Mouse (Mus musculus): Measurements from ENCODE around the gene Birc5.
"Not testable (repeated sequence)": the region's sequence is repeated elsewhere in the genome, so short reads cannot be mapped to it uniquely, and the experiment has no call there.

The Birc5 gene

GRCm38 (mm10) chr11:117848985-117849671 lies at the start of gene Birc5:
Gene Birc5 (plus strand): TSS chr11:117849251.
- CTCF ChIA-PET, result interaction anchor here (0.6 to 1.4 kb wide), 2 partner anchors 17 to 105 kb away, joined by 4 read pairs; no protein-coding TSS in a partner anchor

DNA sequence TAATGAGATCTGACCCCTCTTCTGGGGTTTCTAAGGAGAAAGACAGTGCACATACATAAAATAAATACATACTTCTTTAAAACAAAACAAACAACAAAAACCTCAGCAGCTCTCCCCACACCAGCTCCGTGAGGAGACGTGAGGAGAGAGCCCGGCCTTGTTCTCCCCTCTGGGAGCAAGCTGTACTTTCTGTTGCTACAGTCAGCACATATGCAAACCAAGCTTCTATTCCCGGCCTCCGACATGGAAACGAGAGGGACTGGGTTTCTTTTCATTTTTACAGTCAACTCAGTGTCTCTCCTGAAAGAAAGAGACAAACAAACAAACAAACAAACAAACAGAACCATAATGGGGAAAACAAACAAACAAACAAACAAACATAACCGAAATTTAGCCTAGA lies 49.0 kb upstream of the Birc5 start:
- CTCF ChIA-PET, result no interaction called here

DNA sequence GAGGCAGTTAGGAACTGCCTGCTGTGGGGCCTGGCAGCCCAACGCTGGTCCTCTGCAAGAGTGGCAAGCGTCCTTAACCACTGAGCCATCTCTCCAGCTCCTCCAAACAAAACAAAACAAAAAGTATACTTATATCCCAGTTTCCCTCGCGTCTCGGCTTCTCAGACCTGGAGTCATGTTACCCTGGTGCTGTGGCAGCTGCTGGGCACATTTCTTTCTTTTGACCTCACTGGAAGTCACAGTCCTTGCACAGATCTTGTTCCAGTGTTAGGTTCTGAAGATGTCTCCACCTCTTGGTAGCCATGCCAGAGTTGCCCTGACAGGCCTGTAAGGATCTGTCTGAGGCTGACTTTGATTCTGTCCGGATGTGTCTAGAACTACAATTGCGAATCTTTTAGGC lies 47.4 kb upstream of the Birc5 start:
- CTCF ChIA-PET, result interaction anchor here (1.0 to 1.4 kb wide), 2 partner anchors 9 to 25 kb away, joined by 4 to 17 read pairs; no protein-coding TSS in a partner anchor

DNA sequence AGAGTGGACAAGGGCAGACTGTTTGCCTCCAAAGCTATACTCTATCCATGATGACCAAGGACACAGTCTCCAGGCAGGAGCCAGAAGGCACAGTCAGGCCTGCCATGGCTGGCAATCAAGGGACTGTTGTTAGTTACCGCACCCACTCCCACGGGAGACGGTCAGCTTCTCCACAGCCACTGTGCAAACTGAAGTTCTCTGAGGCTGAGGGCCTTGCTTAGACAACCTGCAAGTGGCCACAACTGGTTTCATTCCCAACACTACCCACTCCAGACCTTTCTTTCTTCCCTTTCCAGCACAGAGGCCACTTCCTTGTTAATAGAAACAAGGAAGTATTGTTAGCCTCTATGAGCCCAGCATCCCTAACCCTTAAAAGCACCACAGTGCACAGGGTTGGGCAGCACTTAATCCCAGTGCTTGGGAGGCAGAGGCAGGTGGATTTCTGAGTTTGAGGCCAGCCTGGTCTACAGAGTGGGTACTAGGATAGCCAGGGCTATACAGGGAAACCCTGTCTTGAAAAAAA lies 45.8 kb upstream of the Birc5 start:
- CTCF ChIA-PET, result interaction anchor here (1.1 kb wide), 1 partner anchor 29 kb away, joined by 3 read pairs; no protein-coding TSS in a partner anchor

- CTCF ChIA-PET, result no interaction called here
Measured at GRCm38 (mm10) chr11:117806781-117807180, 42.3 kb upstream of the Birc5 start.

- CTCF ChIA-PET, result interaction anchor here (1.1 to 1.6 kb wide), 3 partner anchors 8 to 38 kb away, joined by 3 to 5 read pairs (median 4); no protein-coding TSS in a partner anchor
Measured at GRCm38 (mm10) chr11:117809407-117810311, 39.4 kb upstream of the Birc5 start, which contains the start of the genes Gm20708 and Syngr2. Gene Gm20708 (plus strand): TSS chr11:117809668. Gene Syngr2 (plus strand): TSS chr11:117809668.

GRCm38 (mm10) chr11:117810401-117811046 lies 38.5 kb upstream of the Birc5 start:
- CTCF ChIA-PET, result interaction anchor here (0.6 to 1.6 kb wide), 3 partner anchors 9 to 18 kb away, joined by 3 to 4 read pairs (median 3); no protein-coding TSS in a partner anchor

DNA sequence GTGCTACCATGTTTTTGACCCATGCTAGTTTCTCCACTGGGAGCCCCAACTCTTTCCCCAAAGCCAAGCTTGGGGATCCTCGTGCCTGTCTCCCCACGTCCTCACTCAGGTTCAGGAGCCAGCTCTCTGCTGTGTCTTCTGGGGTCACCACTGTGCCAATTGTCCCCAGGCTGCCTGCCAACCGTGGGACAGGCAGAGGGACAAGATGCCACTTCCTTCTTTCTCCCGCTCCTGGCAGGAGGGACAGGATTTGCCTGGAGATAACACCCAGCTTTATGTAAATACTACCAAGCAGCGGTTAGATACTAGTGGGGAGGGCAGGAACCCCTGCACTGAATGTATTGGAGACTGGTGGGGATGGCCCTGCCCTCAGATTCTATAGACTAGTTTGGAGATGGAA lies 35.2 kb upstream of the Birc5 start:
- CTCF ChIA-PET, result no interaction called here

DNA sequence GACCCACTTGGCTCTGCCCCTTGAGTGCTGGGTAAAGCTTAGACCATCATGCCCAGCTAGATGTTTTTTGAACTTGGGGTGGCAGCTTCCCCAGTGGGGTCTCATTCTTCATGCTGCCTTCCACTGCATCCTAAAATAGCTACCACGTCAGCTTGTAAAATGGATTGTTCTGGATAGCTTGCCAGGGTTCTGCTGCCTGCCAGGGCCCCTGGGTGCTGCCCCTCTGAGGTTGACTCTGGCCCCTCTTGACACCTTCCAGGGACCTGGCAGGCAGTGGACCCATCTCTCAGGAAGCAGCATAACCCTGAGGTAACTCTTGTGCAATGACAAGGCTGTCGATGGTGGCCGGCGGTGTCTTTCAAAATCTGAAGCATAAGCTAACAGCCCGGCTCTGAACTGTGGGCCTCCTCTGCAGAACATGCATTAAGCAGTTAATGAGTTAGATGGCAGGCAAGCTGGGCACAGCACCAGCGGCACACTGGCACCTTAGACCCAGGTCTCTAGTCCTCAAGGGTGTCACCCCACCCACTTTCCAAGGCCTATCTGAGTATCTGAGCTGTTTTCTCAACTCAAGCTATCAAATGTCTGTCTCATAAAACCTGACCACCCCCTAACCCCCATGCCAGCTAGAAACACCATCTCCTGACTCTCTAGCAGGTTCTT lies 34.2 kb upstream of the Birc5 start:
- CTCF ChIA-PET, result interaction anchor here (0.5 to 1.2 kb wide), 2 partner anchors 26 to 401 kb away, joined by 4 to 6 read pairs; no protein-coding TSS in a partner anchor

DNA sequence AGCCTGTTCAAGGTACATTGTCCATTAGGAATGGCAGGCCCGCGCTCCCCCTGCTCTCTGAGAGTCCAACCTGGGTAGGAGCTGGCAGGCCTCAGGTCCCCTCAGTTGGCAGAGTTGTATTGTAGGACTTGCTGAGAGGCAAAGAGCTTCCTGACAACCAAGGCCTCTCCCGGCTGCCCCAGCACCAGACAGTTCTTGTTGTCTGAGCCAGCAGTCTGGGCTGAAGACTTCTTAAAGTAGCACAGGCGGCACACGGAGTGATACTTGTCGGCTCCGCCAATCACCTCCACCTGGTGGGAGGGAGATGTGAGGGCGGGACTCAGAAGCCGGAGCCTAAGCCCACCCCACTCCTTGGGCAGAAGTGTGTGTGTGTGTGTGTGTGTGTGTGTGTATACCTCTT lies 33.2 kb upstream of the Birc5 start:
- CTCF ChIA-PET, result not testable (repeated sequence)

- CTCF ChIA-PET, result interaction anchor here (0.6 kb wide), 1 partner anchor 533 kb away, joined by 3 read pairs; no protein-coding TSS in a partner anchor
Measured at GRCm38 (mm10) chr11:117816389-117816996, 32.6 kb upstream of the Birc5 start.

GRCm38 (mm10) chr11:117819095-117819494 lies 30.0 kb upstream of the Birc5 start:
- CTCF ChIA-PET, result interaction anchor here (0.9 kb wide), 1 partner anchor 117 kb away, joined by 10 read pairs; no protein-coding TSS in a partner anchor

GRCm38 (mm10) chr11:117820173-117820572 lies 28.9 kb upstream of the Birc5 start:
- CTCF ChIA-PET, result interaction anchor here (0.5 kb wide), 1 partner anchor 55 kb away, joined by 4 read pairs; no protein-coding TSS in a partner anchor

DNA sequence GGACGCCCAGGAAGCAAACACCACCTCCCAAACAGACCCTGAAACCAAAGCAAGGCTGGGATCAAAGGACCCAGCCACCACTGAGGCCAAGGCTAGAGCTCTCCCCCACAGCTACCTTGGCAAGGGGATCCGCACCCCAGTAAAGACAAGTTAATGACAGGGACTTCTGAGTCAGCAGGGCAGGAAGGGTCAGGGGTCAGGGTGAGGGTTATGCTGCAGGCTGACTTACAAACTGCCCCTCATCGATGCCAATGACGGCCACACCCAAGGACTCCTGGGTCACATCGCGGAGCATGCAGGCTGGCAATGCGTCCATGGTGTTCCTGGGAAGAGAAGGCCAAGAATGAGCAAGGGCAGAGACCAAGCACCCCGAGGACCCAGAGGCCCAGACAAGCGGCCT lies 27.2 kb upstream of the Birc5 start:
- CTCF ChIA-PET, result no interaction called here

DNA sequence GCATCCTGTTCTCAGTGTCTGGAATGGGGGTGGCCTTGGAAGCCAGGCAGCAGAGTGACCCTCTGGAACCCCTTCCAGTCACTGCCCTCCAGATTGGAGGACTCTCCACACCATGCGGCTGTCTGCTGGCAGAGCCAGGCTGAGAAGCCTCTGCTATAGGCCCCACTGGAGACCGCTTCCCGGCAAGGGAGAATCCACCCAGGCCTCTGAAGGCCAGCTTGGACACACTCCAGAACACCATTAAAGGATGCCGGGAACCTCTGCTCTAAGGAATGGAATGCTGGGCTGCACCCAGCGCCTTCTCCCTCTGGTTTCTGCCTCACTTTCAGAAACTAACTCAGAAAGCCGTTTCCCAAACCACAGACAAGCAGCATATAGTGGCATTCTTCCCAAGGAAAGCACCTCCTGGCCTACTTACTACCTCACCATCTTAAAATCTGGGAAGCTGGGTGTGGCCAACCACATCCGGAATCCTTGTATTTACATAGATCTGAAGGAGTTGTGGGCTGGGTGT lies 26.3 kb upstream of the Birc5 start:
- CTCF ChIA-PET, result no interaction called here

- CTCF ChIA-PET, result interaction anchor here (1.0 kb wide), 1 partner anchor 13 kb away, joined by 3 read pairs; no protein-coding TSS in a partner anchor
Measured at GRCm38 (mm10) chr11:117823411-117823810, 25.6 kb upstream of the Birc5 start.

- CTCF ChIA-PET, result interaction anchor here (0.8 to 2.0 kb wide), 6 partner anchors 13 to 85 kb away, joined by 3 to 15 read pairs (median 5); no protein-coding TSS in a partner anchor
Measured at GRCm38 (mm10) chr11:117824060-117824969, 24.7 kb upstream of the Birc5 start.

GRCm38 (mm10) chr11:117825333-117826101 lies 23.5 kb upstream of the Birc5 start, which contains the start of the genes Afmid and Tk1:
Gene Afmid (plus strand): TSS chr11:117825924.
Gene Tk1 (minus strand): TSS chr11:117826092.
- CTCF ChIA-PET, result interaction anchor here (0.9 to 2.0 kb wide), 4 partner anchors 35 to 87 kb away, joined by 3 to 15 read pairs (median 5); no protein-coding TSS in a partner anchor

All from spleen, embryonic (tissue).